Mouse (Mus musculus): ENCODE measurements around the gene Armc7. TPM values are rescaled to one million over a fixed set of nuclear protein-coding genes. Genes with fewer than 3 reads are reported as not detected.

The Armc7 gene
- polyA plus RNA-seq, 1 experiment, result 5.4 TPM

- H3K36me3 ChIP-seq (ENCODE audit: control insufficient read depth, insufficient read depth), result peaks cover 4% of the 10 kb centered on the region
- no peak overlapping the region for H3K4me3 ChIP-seq (ENCODE audit: insufficient read depth, poor library complexity, severe bottlenecking)
- TF ChIP-seq USF1 (IDR thresholded peaks at IDR 0.05; ENCODE audit: low read depth) (no peak), MYOG (IDR thresholded peaks at IDR 0.05; ENCODE audit: control insufficient read depth, extremely low read depth, insufficient read length) (no peak), CEBPB (IDR thresholded peaks at IDR 0.05; ENCODE audit: low read depth) (no peak), FOSL1 (IDR thresholded peaks at IDR 0.05; ENCODE audit: insufficient read depth, low read length, poor library complexity, severe bottlenecking) (no peak), MYOD1 (IDR thresholded peaks at IDR 0.05; ENCODE audit: control insufficient read depth, insufficient read length, low read depth) (no peak), MAX (IDR thresholded peaks at IDR 0.05) (no peak), CTCF (IDR thresholded peaks at IDR 0.05; ENCODE audit: control insufficient read depth, insufficient read depth, insufficient read length) (no peak)
- peaks cover 24% of the 10 kb centered on the region for H3K79me2 ChIP-seq (ENCODE audit: control insufficient read depth, insufficient read depth)
- no peak overlapping the region for H3ac ChIP-seq (ENCODE audit: control insufficient read depth, insufficient read length, low read depth)
- H3K79me3 ChIP-seq (ENCODE audit: low read depth), result peaks cover 21% of the 10 kb centered on the region
- H3K27me3 ChIP-seq (ENCODE audit: control insufficient read depth, insufficient read depth, insufficient read length), result no peaks in the 10 kb centered on the region
Observed at GRCm38 (mm10) chr11:115516942-115517341, 41.5 kb downstream of the Armc7 start.

GRCm38 (mm10) chr11:115518693-115519092, 43.2 kb downstream of the Armc7 start:
- TF ChIP-seq MYOD1 (IDR thresholded peaks at IDR 0.05; ENCODE audit: control insufficient read depth, insufficient read length, low read depth) (no peak), MYOG (IDR thresholded peaks at IDR 0.05; ENCODE audit: control insufficient read depth, extremely low read depth, insufficient read length) (no peak), USF1 (IDR thresholded peaks at IDR 0.05; ENCODE audit: low read depth) (no peak), FOSL1 (IDR thresholded peaks at IDR 0.05; ENCODE audit: insufficient read depth, low read length, poor library complexity, severe bottlenecking) (no peak), MAX (IDR thresholded peaks at IDR 0.05) (no peak), CTCF (IDR thresholded peaks at IDR 0.05; ENCODE audit: control insufficient read depth, insufficient read depth, insufficient read length) (no peak)
- Histone ChIP-seq H3K27me3 (ENCODE audit: control insufficient read depth, insufficient read depth, insufficient read length) (no peaks in the 10 kb centered on the region), H3K79me3 (ENCODE audit: low read depth) (peaks cover 4% of the 10 kb centered on the region), H3K36me3 (ENCODE audit: control insufficient read depth, insufficient read depth) (peaks cover 10% of the 10 kb centered on the region), H3K79me2 (ENCODE audit: control insufficient read depth, insufficient read depth) (peaks cover 7% of the 10 kb centered on the region), H3ac (ENCODE audit: control insufficient read depth, insufficient read length, low read depth) (no peak overlapping the region), H3K4me3 (ENCODE audit: insufficient read depth, poor library complexity, severe bottlenecking) (no peak overlapping the region)

GRCm38 (mm10) chr11:115519581-115519980, 44.1 kb downstream of the Armc7 start:
- H3K36me3 ChIP-seq (ENCODE audit: control insufficient read depth, insufficient read depth), result peaks cover 19% of the 10 kb centered on the region
- no peaks in the 10 kb centered on the region for H3K79me3 ChIP-seq (ENCODE audit: low read depth)
- peaks cover 9% of the 10 kb centered on the region for H3K79me2 ChIP-seq (ENCODE audit: control insufficient read depth, insufficient read depth)
- no peak overlapping the region for H3K4me3 ChIP-seq (ENCODE audit: insufficient read depth, poor library complexity, severe bottlenecking)
- H3K27me3 ChIP-seq (ENCODE audit: control insufficient read depth, insufficient read depth, insufficient read length), result no peaks in the 10 kb centered on the region
- H3ac ChIP-seq (ENCODE audit: control insufficient read depth, insufficient read length, low read depth), result no peak overlapping the region
- TF ChIP-seq MYOG (IDR thresholded peaks at IDR 0.05; ENCODE audit: control insufficient read depth, extremely low read depth, insufficient read length) (no peak), MYOD1 (IDR thresholded peaks at IDR 0.05; ENCODE audit: control insufficient read depth, insufficient read length, low read depth) (no peak), CEBPB (IDR thresholded peaks at IDR 0.05; ENCODE audit: low read depth) (no peak), USF1 (IDR thresholded peaks at IDR 0.05; ENCODE audit: low read depth) (no peak), CTCF (IDR thresholded peaks at IDR 0.05; ENCODE audit: control insufficient read depth, insufficient read depth, insufficient read length) (no peak), MAX (IDR thresholded peaks at IDR 0.05) (no peak)

- Histone ChIP-seq H3ac (ENCODE audit: control insufficient read depth, insufficient read length, low read depth) (no peak overlapping the region), H3K36me3 (ENCODE audit: control insufficient read depth, insufficient read depth) (peaks cover 25% of the 10 kb centered on the region), H3K79me2 (ENCODE audit: control insufficient read depth, insufficient read depth) (peaks cover 16% of the 10 kb centered on the region), H3K27me3 (ENCODE audit: control insufficient read depth, insufficient read depth, insufficient read length) (no peaks in the 10 kb centered on the region), H3K4me3 (ENCODE audit: insufficient read depth, poor library complexity, severe bottlenecking) (no peak overlapping the region), H3K79me3 (ENCODE audit: low read depth) (no peaks in the 10 kb centered on the region)
- TF ChIP-seq MYOG (IDR thresholded peaks at IDR 0.05; ENCODE audit: control insufficient read depth, extremely low read depth, insufficient read length) (no peak), MYOD1 (IDR thresholded peaks at IDR 0.05; ENCODE audit: control insufficient read depth, insufficient read length, low read depth) (no peak), MAX (IDR thresholded peaks at IDR 0.05) (no peak), CEBPB (IDR thresholded peaks at IDR 0.05; ENCODE audit: low read depth) (no peak), USF1 (IDR thresholded peaks at IDR 0.05; ENCODE audit: low read depth) (no peak), CTCF (IDR thresholded peaks at IDR 0.05; ENCODE audit: control insufficient read depth, insufficient read depth, insufficient read length) (no peak), FOSL1 (IDR thresholded peaks at IDR 0.05; ENCODE audit: insufficient read depth, low read length, poor library complexity, severe bottlenecking) (no peak)
Observed at GRCm38 (mm10) chr11:115520218-115520617, 44.8 kb downstream of the Armc7 start.

- Histone ChIP-seq H3K79me3 (ENCODE audit: low read depth) (peaks cover 7% of the 10 kb centered on the region), H3K36me3 (ENCODE audit: control insufficient read depth, insufficient read depth) (peaks cover 34% of the 10 kb centered on the region), H3K27me3 (ENCODE audit: control insufficient read depth, insufficient read depth, insufficient read length) (no peaks in the 10 kb centered on the region), H3K4me3 (ENCODE audit: insufficient read depth, poor library complexity, severe bottlenecking) (no peak overlapping the region), H3ac (ENCODE audit: control insufficient read depth, insufficient read length, low read depth) (no peak overlapping the region), H3K79me2 (ENCODE audit: control insufficient read depth, insufficient read depth) (peaks cover 24% of the 10 kb centered on the region)
- TF ChIP-seq MYOD1 (IDR thresholded peaks at IDR 0.05; ENCODE audit: control insufficient read depth, insufficient read length, low read depth), result no peak
- TF ChIP-seq USF1 (IDR thresholded peaks at IDR 0.05; ENCODE audit: low read depth), result no peak
- TF ChIP-seq MAX (IDR thresholded peaks at IDR 0.05), result no peak
Observed at GRCm38 (mm10) chr11:115521080-115521479, 45.6 kb downstream of the Armc7 start.

GRCm38 (mm10) chr11:115522238-115522637, 46.8 kb downstream of the Armc7 start:
- peaks cover 45% of the 10 kb centered on the region for H3K36me3 ChIP-seq (ENCODE audit: control insufficient read depth, insufficient read depth)
- peaks cover 17% of the 10 kb centered on the region for H3K79me3 ChIP-seq (ENCODE audit: low read depth)
- no peaks in the 10 kb centered on the region for H3K27me3 ChIP-seq (ENCODE audit: control insufficient read depth, insufficient read depth, insufficient read length)
- peaks cover 36% of the 10 kb centered on the region for H3K79me2 ChIP-seq (ENCODE audit: control insufficient read depth, insufficient read depth)
- no peak for TF ChIP-seq CTCF (IDR thresholded peaks at IDR 0.05; ENCODE audit: control insufficient read depth, insufficient read depth, insufficient read length)
- TF ChIP-seq CEBPB (IDR thresholded peaks at IDR 0.05; ENCODE audit: low read depth), result no peak
- no peak for TF ChIP-seq MYOG (IDR thresholded peaks at IDR 0.05; ENCODE audit: control insufficient read depth, extremely low read depth, insufficient read length)
- no peak for TF ChIP-seq USF1 (IDR thresholded peaks at IDR 0.05; ENCODE audit: low read depth)
- no peak for TF ChIP-seq FOSL1 (IDR thresholded peaks at IDR 0.05; ENCODE audit: insufficient read depth, low read length, poor library complexity, severe bottlenecking)
- no peak for TF ChIP-seq MYOD1 (IDR thresholded peaks at IDR 0.05; ENCODE audit: control insufficient read depth, insufficient read length, low read depth)
- TF ChIP-seq MAX (IDR thresholded peaks at IDR 0.05), result no peak
- H3ac ChIP-seq (ENCODE audit: control insufficient read depth, insufficient read length, low read depth), result no peak overlapping the region
- H3K4me3 ChIP-seq (ENCODE audit: insufficient read depth, poor library complexity, severe bottlenecking), result no peak overlapping the region
